Mouse (Mus musculus) C2C12 (cell line): ENCODE data around the gene Clasp1. TPM values are rescaled to one million over a fixed set of nuclear protein-coding genes. Genes with fewer than 3 reads are reported as not detected.
"Not testable (repeated sequence)": the region's sequence is repeated elsewhere in the genome, so short reads cannot be mapped to it uniquely, and the experiment has no call there.

Source experiments
- H3K27me3 ChIP-seq: one replicate; pipeline ENCODE4 v1.6.1; 2011; ENCODE audit not compliant: control insufficient read depth, insufficient read depth, insufficient read length
- H3K36me3 ChIP-seq: one replicate; pipeline ENCODE4 v1.6.1; 2011; ENCODE audit not compliant: control insufficient read depth, insufficient read depth
- H3K4me3 ChIP-seq: one replicate; pipeline ENCODE4 v1.5.1; 2011; ENCODE audit warnings: mild to moderate bottlenecking, control low read depth; ENCODE audit not compliant: poor library complexity, insufficient read depth, severe bottlenecking
- H3K79me2 ChIP-seq: one replicate; pipeline ENCODE4 v1.6.1; 2011; ENCODE audit not compliant: control insufficient read depth, insufficient read depth
- H3K79me3 ChIP-seq: one replicate; pipeline ENCODE4 v1.6.1; 2011; ENCODE audit warnings: low read depth, control low read depth
- H3ac ChIP-seq: one replicate; pipeline ENCODE3; 2011; ENCODE audit warnings: low read depth; ENCODE audit not compliant: control insufficient read depth, insufficient read length
- CEBPB ChIP-seq: IDR thresholded peaks from one replicate; pipeline ENCODE4 v1.6.1; 2011; ENCODE audit warnings: low read depth, mild to moderate bottlenecking, control low read depth, moderate library complexity
- CTCF ChIP-seq: IDR thresholded peaks from one replicate; pipeline ENCODE4 v1.5.1; 2011; ENCODE audit not compliant: control insufficient read depth, insufficient read depth, insufficient read length
- FOSL1 ChIP-seq: IDR thresholded peaks from one replicate; pipeline ENCODE4 v1.8.0; 2011; ENCODE audit warnings: mild to moderate bottlenecking, low read length; ENCODE audit not compliant: poor library complexity, insufficient read depth, severe bottlenecking
- MAX ChIP-seq: IDR thresholded peaks from one replicate; pipeline ENCODE4 v1.6.1; 2011; ENCODE audit warnings: mild to moderate bottlenecking, control low read depth
- MYOD1 ChIP-seq: IDR thresholded peaks from one replicate; pipeline ENCODE4 v1.6.1; 2011; ENCODE audit warnings: low read depth; ENCODE audit not compliant: control insufficient read depth, insufficient read length
- MYOG ChIP-seq: IDR thresholded peaks from one replicate; pipeline ENCODE4 v1.6.1; 2011; ENCODE audit not compliant: control insufficient read depth, insufficient read length; ENCODE audit errors: extremely low read depth
- USF1 ChIP-seq: IDR thresholded peaks from one replicate; pipeline ENCODE4 v1.6.1; 2011; ENCODE audit warnings: low read depth, mild to moderate bottlenecking, control low read depth, moderate library complexity
- polyA plus RNA-seq: library from polyadenylated mRNA; unstranded; fragments of >200 nt; fragmentation: generic; extraction: Trizol; gene quantifications from one replicate; pipeline ENCODE4 v1.2.1, GENCODE M21; 2012; ENCODE audit warnings: missing spikeins

Clasp1 gene
- polyA plus RNA-seq, 1 experiment, result 19.4 TPM

DNA sequence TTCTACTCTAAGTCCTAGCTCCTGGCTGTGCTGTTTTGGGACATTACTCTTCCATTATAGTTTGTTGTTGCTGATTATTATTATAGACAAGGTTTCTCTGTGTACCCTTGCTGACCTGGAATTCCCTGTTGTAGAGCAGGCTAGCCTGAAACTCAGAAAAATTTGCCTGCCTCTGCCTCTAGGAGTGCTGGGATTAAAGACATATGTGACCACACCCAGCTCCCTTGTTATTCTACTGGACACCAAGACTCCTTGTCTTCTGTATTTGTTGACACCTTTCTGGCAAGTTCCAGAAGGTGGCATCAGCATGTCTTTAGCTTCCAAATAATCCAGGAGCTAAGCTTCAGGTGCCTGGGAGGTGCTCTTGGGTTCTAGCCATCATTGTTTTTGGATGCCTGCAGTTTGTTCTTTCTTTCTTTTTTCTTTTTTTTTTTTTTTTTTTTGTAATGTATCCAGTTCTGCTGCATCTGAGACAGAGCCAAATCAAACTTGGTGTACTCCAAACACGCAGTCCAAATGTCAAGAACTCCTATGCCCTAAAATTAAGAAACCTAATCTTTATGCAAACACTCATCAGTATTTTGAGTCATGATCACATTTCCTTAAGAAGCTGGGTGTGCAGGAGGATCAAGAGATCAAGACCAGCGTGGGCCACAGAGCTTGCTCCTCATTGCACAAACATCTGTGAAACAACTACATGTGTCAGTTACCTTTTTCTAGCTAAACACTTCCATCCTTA, 208.8 kb downstream of the Clasp1 start:
- Histone ChIP-seq H3K79me2 (no peaks in the 10 kb centered on the region), H3K79me3 (no peaks in the 10 kb centered on the region), H3K4me3 (no peak overlapping the region), H3ac (no peak overlapping the region), H3K27me3 (no peaks in the 10 kb centered on the region), H3K36me3 (peaks cover 46% of the 10 kb centered on the region)
- TF ChIP-seq MYOD1 (no peak), CEBPB (no peak), CTCF (no peak), MYOG (no peak), FOSL1 (no peak), MAX (no peak), USF1 (no peak)

DNA sequence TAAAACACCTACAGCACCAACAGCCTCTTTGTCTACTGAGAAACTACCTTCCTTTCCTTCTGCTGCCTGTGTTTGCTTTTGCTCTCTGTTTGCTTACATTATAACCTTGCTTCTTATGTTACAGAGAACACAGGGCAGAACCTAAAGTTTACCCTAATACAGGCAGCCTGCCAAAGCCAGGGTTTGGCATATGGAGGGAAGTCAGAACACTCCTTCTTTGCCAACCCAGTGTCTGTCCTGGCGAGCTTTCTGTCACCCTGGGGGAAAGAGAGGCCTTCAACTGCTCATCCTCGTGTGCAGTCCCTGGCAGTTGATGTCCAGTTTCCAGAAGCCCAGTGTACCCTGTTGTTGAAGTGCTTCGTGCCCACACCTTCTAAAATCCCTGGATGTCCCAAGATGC, 209.5 kb downstream of the Clasp1 start:
- Histone ChIP-seq H3K79me3 (no peaks in the 10 kb centered on the region), H3K27me3 (no peaks in the 10 kb centered on the region), H3K36me3 (peaks cover 48% of the 10 kb centered on the region), H3K79me2 (no peaks in the 10 kb centered on the region), H3K4me3 (no peak overlapping the region), H3ac (no peak overlapping the region)
- TF ChIP-seq MAX (no peak), USF1 (no peak), FOSL1 (no peak), CTCF (no peak), CEBPB (no peak), MYOD1 (no peak), MYOG (no peak)

DNA sequence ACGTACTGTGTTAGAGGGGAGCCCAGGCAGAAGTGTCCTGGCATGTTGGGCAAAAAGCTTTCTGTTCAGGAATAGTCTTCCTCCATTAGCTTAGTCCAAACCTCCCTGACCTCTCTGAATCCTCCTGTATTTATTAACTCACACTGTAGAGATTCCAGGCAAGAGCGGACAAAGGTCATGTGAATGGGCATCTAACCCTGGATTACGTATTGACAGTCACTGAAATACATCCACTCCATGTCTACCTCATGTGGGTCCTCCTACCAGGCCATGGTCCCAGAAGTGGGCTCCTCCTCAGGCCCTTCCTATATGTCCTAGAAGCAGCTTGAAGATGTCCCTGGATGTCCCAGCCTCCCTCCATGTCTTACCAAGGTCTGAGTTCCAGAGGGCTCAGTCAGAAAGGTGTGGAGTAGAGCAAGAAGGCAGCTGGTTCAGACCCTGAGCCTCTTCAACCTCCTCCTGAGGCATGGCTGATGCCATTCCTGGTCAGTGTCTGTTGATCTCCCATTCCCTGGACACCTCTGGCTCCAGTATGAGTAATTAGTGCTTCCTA, 224.8 kb downstream of the Clasp1 start:
- Histone ChIP-seq H3K4me3 (no peak overlapping the region), H3K79me3 (no peaks in the 10 kb centered on the region), H3K27me3 (no peaks in the 10 kb centered on the region), H3ac (no peak overlapping the region), H3K79me2 (no peaks in the 10 kb centered on the region), H3K36me3 (no peaks in the 10 kb centered on the region)
- TF ChIP-seq USF1 (no peak), MAX (no peak), MYOD1 (no peak), FOSL1 (no peak), CTCF (no peak), CEBPB (no peak), MYOG (no peak)

DNA sequence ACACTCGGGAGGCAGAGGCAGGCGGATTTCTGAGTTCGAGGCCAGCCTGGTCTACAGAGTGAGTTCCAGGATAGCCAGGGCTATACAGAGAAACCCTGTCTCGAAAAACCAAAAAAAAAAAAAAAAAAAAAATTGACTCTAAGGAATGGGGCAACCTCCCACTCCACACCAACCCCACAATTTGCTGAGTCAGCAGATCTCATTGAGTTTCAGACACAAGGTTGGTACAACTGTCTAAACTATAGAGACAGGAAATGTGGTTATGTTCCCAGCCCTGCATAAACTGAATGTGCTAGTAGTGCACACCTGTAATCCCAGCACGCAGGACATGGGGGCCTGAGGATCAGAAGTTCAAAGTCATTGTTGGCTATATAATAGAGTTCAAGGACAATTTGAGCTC, 232.2 kb downstream of the Clasp1 start:
- H3K36me3 ChIP-seq, H3K27me3 ChIP-seq, H3ac ChIP-seq, H3K79me3 ChIP-seq, H3K4me3 ChIP-seq, H3K79me2 ChIP-seq: not testable (repeated sequence)

DNA sequence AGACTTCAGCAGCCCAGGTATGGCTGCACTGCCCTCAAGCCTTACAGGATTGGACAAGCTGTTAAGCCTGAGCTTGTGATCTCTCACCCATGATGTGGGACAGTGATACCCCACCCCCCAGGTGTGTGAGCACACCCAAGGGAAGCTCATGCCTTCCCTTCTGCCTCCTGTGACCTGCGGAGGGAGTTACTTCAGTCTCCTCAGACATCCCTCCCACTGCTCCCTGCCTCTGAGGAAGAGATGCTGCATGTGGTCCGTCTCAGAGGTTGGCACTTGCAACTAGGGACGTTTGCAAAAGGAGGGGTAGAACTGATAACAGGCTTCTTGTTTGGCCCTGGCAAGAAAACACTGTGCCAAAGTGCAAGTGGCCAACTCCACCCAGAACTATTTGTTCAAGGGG, 234.0 kb downstream of the Clasp1 start:
- Histone ChIP-seq H3K27me3 (peaks cover 10% of the 10 kb centered on the region), H3K79me3 (no peaks in the 10 kb centered on the region), H3K79me2 (no peaks in the 10 kb centered on the region), H3K4me3 (no peak overlapping the region), H3K36me3 (no peaks in the 10 kb centered on the region), H3ac (no peak overlapping the region)
- TF ChIP-seq MYOD1 (no peak), CTCF (no peak), FOSL1 (no peak), USF1 (no peak), MYOG (no peak), CEBPB (no peak), MAX (no peak)

DNA sequence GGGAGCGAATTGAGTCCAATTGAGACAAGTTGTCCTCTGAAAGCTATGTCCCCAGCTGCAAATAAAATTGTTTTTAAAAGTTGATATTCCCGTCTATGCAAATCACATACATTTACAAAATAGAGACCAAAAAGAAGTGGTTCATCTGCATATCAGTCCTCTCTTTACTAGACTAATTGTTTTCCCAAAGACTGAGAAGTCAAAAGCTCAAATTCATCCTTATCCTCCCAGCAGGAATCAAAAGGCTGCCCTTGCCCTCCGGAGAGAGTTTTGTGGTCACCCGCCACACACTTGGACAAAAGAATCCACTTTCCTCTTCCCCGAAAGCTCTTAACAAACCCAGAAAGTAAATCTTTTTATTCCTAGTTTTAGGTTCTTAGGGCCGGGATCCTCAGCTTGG, 236.6 kb downstream of the Clasp1 start:
- Histone ChIP-seq H3K79me2 (no peaks in the 10 kb centered on the region), H3K36me3 (no peaks in the 10 kb centered on the region), H3K4me3 (no peak overlapping the region), H3K27me3 (peaks cover 16% of the 10 kb centered on the region), H3K79me3 (no peaks in the 10 kb centered on the region), H3ac (no peak overlapping the region)
- TF ChIP-seq MAX (no peak), CEBPB (no peak), MYOG (no peak), MYOD1 (no peak)
